Mouse (Mus musculus) hindbrain, embryonic 10.5 days (tissue): ENCODE results near the gene 4932415D10Rik. TPM values are rescaled to one million over a fixed set of nuclear protein-coding genes. Genes with fewer than 3 reads are reported as not detected.

Experiments used
- DNase-seq: peaks from one replicate; pipeline ENCODE4 v3.0.0-alpha.2; 2017; ENCODE audit warnings: low spot score
- H3K27ac ChIP-seq: fragments of 300-500 bp; sonication (generic); 2 replicates; pipeline ENCODE4 v1.5.1; 2016; ENCODE audit warnings: mild to moderate bottlenecking, moderate library complexity
- H3K27me3 ChIP-seq: fragments of 300-500 bp; sonication (generic); 2 replicates; pipeline ENCODE4 v1.6.1; 2016; ENCODE audit warnings: mild to moderate bottlenecking; ENCODE audit not compliant: poor library complexity, insufficient read depth, severe bottlenecking
- H3K36me3 ChIP-seq: fragments of 300-500 bp; sonication (generic); 2 replicates; pipeline ENCODE4 v1.6.1; 2016; ENCODE audit warnings: mild to moderate bottlenecking, moderate library complexity
- H3K4me1 ChIP-seq: fragments of 300-500 bp; sonication (generic); replicated peaks from 2 replicates; pipeline ENCODE4 v1.6.1; 2016; ENCODE audit warnings: mild to moderate bottlenecking
- H3K4me3 ChIP-seq: fragments of 300-500 bp; sonication (generic); 2 replicates; pipeline ENCODE4 v1.5.1; 2016; ENCODE audit warnings: mild to moderate bottlenecking, moderate library complexity
- H3K9me3 ChIP-seq: fragments of 300-500 bp; sonication (generic); 2 replicates; pipeline ENCODE4 v1.6.1; 2016; ENCODE audit warnings: mild to moderate bottlenecking, moderate library complexity
- WGBS: fragments of 180-500 bp; shearing (Covaris S2); methylation state at CpG from one replicate; pipeline ENCODE4 v1.1.7; 2016; 5-methylcytosine and 5-hydroxymethylcytosine counted together
- polyA plus RNA-seq: library from polyadenylated mRNA; unstranded; fragments of >200 nt; fragmentation: Nextera tagmentation; extraction: Ambion mirVana; gene quantifications from 2 replicates; pipeline ENCODE4 v1.2.1, GENCODE M21; 2016

Gene 4932415D10Rik
- not detected in 2 replicates for polyA plus RNA-seq

DNA sequence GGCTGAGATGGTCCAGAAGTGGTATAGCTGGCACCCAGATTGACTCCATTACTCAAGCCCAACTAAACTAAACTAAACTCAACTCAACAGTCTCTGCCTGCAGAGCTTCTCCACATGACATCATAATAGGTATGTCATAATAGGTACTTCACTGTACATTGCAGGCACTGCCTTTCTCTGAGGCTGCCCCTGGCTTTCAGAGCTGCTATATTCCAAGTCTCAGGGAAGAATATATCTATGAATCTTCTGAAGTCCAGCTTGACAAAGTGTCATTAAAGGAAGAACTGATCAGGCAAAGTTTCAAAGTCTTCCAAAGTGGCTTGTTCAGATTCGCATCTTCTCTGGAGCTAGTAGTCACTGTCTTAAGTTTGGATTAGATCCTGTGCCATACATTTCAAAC, at the start of gene 4932415D10Rik:
Gene 4932415D10Rik, minus strand, starts transcription at position 101 of the 400 bp plus-strand sequence.
- Histone ChIP-seq H3K27me3 (no peaks in the 10 kb centered on the region), H3K4me3 (no peak within 1 kb of the TSS), H3K9me3 (peaks cover 19% of the 10 kb centered on the region), H3K4me1 (no peaks in the 10 kb centered on the region), H3K27ac (no peak within 1 kb of the TSS), H3K36me3 (no peaks in the 10 kb centered on the region)
- no peak for DNase-seq
- 96% methylated on average over 1 of the region's 1 CpGs for WGBS

DNA sequence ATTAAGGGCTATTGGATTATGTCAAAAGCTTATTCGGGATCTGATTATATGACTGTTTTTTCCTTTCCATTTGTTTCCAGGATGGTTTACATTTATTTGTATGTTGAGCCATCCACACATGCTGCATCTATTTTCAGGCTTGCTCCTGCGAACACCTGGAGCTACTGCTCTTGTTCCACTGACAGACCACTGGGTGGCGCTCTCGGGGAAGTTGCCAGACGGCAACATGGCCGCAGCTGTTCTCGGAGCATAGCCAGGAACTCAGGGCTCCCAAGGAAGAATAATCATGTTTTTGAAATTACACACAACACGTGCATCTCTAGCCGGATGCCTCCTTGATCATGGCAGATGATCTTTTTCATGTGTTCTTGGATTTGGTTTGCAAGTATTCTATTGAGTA, 45.5 kb upstream of the 4932415D10Rik start:
- Histone ChIP-seq H3K27ac (no peak overlapping the region), H3K4me1 (no peaks in the 10 kb centered on the region), H3K27me3 (no peaks in the 10 kb centered on the region), H3K36me3 (peaks cover 54% of the 10 kb centered on the region), H3K4me3 (no peak overlapping the region), H3K9me3 (peaks cover 79% of the 10 kb centered on the region)
- DNase-seq = no peak
- WGBS = 86% methylated on average over 9 of the region's 9 CpGs

DNA sequence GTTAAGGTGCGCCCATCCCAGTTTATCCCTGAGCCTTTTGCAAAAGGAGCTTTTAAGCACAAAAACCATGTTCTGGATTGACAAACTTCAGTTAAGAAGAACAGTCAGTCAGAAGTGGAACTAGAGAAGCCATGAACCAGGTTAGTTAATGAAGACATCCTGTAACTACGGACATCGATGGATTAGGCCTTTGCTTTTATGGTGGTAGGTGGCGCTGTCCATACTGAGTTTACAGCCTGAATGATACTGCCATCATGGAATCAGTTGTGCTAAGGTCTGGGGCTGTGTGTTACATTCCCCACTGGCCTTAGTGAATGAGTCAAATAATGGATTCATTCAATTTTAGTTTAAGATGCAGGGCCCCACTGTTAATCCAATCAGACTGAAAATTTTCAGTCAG, 39.0 kb upstream of the 4932415D10Rik start:
- no peak overlapping the region for H3K27ac ChIP-seq
- H3K4me3 ChIP-seq = no peak overlapping the region
- DNase-seq = no peak
- H3K27me3 ChIP-seq = no peaks in the 10 kb centered on the region
- peaks cover 45% of the 10 kb centered on the region for H3K9me3 ChIP-seq
- WGBS = 97% methylated on average over 4 of the region's 4 CpGs
- no peaks in the 10 kb centered on the region for H3K4me1 ChIP-seq
- peaks cover 36% of the 10 kb centered on the region for H3K36me3 ChIP-seq

DNA sequence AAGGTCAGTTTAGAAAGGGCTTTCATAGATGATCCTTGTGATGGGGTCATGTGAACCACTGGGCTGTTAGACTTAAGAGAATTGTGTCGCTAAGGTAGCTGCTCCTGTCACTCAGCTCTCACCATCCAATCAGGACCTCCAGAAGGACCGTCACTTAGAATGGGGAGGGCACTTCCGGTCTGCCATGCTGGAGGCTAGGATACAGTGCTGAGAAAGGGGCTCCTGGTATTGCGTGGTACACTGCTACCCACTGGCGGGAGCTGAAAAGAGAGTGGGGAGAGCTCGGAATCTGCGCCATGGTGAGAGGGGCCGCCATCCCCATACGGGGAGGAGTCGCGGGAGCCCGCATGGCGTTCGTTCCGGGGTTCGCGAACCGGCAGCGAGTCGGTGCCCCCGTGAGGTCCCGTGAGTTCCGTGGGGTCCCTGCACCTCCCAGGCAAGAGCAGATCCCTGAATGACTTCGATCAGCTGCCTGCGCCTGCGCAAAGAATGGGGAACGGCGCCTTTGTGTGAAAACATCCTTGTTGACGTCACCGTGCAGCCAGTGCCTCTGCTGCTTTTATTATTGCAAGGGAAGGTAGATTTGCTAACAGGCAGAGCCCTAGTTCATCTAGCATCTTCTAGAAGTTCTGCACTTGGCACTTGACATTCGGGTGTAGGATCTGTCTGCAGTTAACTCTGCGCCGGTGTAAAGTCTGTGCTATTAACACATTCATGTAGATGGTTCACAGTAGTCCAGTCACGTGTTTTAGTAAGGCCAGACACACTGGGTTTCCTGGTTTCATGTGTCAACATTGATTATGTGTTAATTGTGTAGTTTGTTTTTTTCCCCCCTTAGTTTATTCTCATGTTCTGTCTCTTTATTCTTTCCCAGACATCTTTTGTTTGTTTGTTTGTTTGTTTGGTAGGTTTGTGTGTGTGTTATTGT, 38.0 kb upstream of the 4932415D10Rik start, which contains the start of gene Gm4924:
Gene Gm4924, plus strand, starts transcription at position 173 of the 928 bp plus-strand sequence.
- Histone ChIP-seq H3K36me3 (peaks cover 32% of the 10 kb centered on the region), H3K27me3 (no peaks in the 10 kb centered on the region), H3K9me3 (peaks cover 36% of the 10 kb centered on the region), H3K27ac (peak within 1 kb of the TSS; percentile 97), H3K4me3 (peak within 1 kb of the TSS; percentile 79), H3K4me1 (no peaks in the 10 kb centered on the region)
- peak; percentile 89 for DNase-seq
- 5% methylated on average over 34 of the region's 34 CpGs for WGBS

DNA sequence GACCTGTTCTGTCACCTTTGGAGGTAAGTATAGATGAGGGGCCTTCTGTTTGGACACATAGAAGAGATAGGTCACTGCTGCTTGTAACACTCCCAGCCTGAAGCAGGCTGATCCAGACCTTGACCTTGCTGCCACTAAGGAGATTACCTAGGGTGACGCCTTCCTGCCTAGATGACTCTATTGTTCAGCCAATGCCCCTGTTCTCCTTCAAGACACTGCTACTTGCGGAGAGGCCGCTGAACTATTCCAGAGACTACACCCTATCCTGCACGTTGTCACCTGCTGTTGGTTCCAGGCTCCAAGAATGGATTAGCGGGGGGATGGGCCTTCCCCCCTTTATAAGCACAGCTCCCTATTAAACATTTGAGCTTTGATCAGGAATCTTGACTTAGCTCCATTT, 13.4 kb upstream of the 4932415D10Rik start:
- Histone ChIP-seq H3K4me3 (no peak overlapping the region), H3K27ac (no peak overlapping the region), H3K9me3 (peaks cover 16% of the 10 kb centered on the region; the same call in 1 of the 2 replicates), H3K27me3 (no peaks in the 10 kb centered on the region), H3K4me1 (no peaks in the 10 kb centered on the region), H3K36me3 (no peaks in the 10 kb centered on the region)
- WGBS = 88% methylated on average over 5 of the region's 5 CpGs
- DNase-seq = no peak

DNA sequence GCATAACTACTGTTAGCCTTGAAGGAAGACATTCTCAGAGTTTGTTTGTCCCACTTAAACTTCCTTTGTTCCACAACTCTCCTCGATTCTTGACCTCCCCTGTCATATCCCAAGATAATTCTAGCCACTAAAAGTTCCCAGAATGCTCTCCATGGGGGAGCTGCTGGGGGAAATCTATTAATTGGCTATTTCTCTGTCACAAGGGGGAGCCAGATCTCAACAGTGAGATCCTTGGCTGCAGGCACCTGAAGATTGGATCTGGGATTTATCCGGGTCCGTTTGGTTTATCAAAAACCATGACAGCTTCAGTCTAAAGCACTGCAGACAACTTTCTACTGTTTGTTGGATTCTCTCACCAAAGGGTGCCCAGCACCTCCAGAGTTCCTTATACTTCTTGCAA, 3.8 kb upstream of the 4932415D10Rik start:
- Histone ChIP-seq H3K4me3 (no peak overlapping the region), H3K27ac (no peak overlapping the region), H3K4me1 (no peaks in the 10 kb centered on the region), H3K27me3 (no peaks in the 10 kb centered on the region), H3K9me3 (peaks cover 35% of the 10 kb centered on the region), H3K36me3 (no peaks in the 10 kb centered on the region)
- no peak for DNase-seq
- 73% methylated on average over 3 of the region's 3 CpGs for WGBS

DNA sequence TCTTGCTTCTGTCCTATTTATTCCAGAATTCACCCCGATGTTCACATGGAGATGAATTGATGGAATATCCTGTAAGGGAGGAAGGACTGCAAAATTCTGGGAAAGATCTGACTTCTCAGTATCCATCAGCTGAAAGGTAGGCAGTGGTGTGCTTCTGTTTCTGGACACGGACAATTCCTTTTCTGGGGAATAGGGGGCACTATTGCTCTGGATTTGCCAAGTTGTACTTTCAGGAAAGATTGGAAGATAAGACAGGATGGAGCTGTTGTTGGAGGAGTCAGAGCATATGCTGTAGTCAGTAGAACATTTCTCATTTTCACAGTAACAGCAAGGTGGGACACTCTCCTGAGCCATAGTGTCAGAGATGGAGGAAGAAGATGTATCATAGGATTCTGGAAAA, 19.9 kb downstream of the 4932415D10Rik start:
- Histone ChIP-seq H3K27me3 (no peaks in the 10 kb centered on the region), H3K36me3 (no peaks in the 10 kb centered on the region), H3K4me3 (no peak overlapping the region), H3K4me1 (no peaks in the 10 kb centered on the region), H3K27ac (no peak overlapping the region), H3K9me3 (peaks cover 22% of the 10 kb centered on the region)
- 48% methylated on average over 2 of the region's 2 CpGs for WGBS
- no peak for DNase-seq

DNA sequence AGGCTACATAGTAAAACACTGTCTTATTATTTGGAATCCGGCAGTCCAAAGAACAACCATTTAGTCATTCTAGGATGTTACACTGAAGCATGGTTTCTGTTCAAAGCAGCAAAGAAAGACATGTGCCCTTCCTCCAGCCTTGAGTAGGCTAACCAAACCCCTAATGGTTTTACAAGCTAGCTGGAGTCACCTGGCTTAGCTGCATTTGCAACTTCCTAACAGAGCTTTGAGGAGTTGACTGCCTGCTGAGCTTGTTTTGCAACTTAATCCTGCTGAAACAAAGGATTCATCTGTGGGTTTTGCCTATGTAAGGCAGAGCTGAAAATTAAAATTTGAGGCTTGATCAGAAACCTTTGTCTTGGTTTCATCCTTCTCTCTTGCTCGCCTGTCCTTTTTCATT, 59.1 kb downstream of the 4932415D10Rik start:
- H3K4me1 ChIP-seq = no peaks in the 10 kb centered on the region
- H3K9me3 ChIP-seq = peaks cover 15% of the 10 kb centered on the region; the same call in 1 of the 2 replicates
- H3K36me3 ChIP-seq = no peaks in the 10 kb centered on the region
- no peak overlapping the region for H3K4me3 ChIP-seq
- no peaks in the 10 kb centered on the region for H3K27me3 ChIP-seq
- no peak for DNase-seq
- 83% methylated on average over 2 of the region's 2 CpGs for WGBS
- H3K27ac ChIP-seq = no peak overlapping the region

DNA sequence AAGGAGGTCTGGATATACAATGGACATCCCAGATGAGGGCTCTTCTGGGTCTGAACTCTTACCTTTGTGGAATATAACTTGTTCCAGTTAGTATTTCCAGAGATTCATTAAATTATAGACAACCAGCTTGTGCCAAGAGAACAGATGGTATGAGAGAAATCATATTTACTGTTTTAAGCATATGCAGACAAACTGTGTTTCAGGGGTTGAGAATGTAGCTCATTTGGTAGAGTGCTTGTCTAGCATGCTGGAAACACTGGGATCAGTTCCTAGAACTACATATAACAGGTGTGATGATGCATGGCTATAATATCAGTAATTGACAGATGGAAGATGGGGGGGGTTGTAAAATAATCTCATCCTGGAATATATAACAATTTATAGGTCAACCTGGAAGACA, 71.4 kb downstream of the 4932415D10Rik start:
- H3K27me3 ChIP-seq = no peaks in the 10 kb centered on the region
- peaks cover 8% of the 10 kb centered on the region; the same call in 1 of the 2 replicates for H3K4me1 ChIP-seq
- no peak overlapping the region for H3K27ac ChIP-seq
- no peaks in the 10 kb centered on the region for H3K36me3 ChIP-seq
- no peak for DNase-seq
- H3K9me3 ChIP-seq = no peaks in the 10 kb centered on the region
- H3K4me3 ChIP-seq = no peak overlapping the region

DNA sequence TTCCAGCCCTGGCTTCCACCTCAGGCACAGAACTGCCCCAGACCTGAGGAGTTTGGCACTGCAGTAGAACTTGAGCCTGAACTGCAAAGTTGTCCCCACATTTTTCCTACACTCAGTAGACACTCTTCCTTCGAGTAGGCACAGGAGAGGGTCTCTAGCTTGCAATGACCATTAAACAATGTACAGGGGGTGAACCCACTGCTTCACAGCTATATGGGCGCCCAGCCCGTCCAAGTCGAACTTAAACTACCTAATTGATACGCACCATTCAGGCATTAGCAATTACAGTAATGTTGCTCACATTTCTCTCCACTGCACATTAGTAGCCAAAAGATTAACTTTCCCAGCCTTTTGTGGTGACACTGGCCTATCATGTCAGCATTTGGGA, 75.0 kb downstream of the 4932415D10Rik start:
- Histone ChIP-seq H3K36me3 (peaks cover 27% of the 10 kb centered on the region), H3K4me1 (peaks cover 8% of the 10 kb centered on the region; the same call in 1 of the 2 replicates), H3K27me3 (no peaks in the 10 kb centered on the region), H3K4me3 (peak overlapping the region; percentile 77), H3K9me3 (peaks cover 29% of the 10 kb centered on the region), H3K27ac (peak overlapping the region; percentile 92; the same call in 1 of the 2 replicates)
- WGBS = 76% methylated on average over 5 of the region's 5 CpGs
- no peak for DNase-seq

DNA sequence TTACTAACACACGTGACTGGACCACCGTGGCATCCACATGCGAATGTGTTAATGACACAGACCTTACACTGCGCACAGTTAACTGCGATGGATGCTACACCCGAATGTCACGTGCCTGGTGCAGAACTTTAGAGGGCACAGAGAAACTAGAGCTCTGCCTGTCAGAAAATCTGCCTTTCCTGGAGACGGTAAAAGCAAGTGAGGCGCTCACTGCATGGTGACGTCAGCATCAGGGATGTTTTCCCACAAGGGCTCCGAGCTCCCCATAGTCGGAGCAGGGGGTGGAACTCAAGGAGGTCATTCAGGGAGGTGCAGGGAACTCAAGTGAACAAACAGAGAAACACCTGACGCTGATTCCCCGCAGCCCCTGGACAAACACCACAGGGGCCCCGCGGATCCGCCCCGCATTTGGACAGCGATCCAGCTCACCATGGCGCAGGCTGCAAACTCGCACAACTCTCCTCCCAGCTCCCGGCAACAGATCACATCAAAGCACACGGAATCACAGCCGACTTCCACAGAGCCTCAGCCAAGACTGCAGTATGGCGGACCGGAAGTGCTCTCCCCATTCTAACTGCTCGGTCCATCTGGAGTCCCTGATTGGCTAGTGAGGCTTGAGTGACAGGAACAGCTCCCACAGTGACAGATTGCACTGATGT, 75.5 kb downstream of the 4932415D10Rik start, which contains the start of gene Zfp938:
Gene Zfp938, minus strand, starts transcription at position 539 of the 659 bp plus-strand sequence.
- DNase-seq = peak; percentile 84
- Histone ChIP-seq H3K36me3 (peaks cover 32% of the 10 kb centered on the region), H3K4me3 (peak within 1 kb of the TSS; percentile 77), H3K27me3 (no peaks in the 10 kb centered on the region), H3K9me3 (peaks cover 35% of the 10 kb centered on the region), H3K27ac (peak within 1 kb of the TSS; percentile 92), H3K4me1 (peaks cover 8% of the 10 kb centered on the region; the same call in 1 of the 2 replicates)
- WGBS = 5% methylated on average over 27 of the region's 27 CpGs
